ENCODE assay signal across 13 mouse cellular contexts in genomic region chr3:117751665-117752064, GRCm38 (mm10).
A peak's percentile ranks its signal among the peaks of the same experiment; 100 is the strongest.
DNase-seq lines count a peak whose midpoint lies in the region; ATAC-seq and TF ChIP-seq lines count a peak whose summit lies in the region.
"Had no signal": no experiment of that assay in that cellular context is flagged by ENCODE, and none has a peak within 500 bp of the region (broad histone marks: within the 10 kb centered on the region; RNA-seq: fewer than 3 reads in every experiment).

No protein-coding gene starts in this region.

- no peaks in the 10 kb centered on the region for H3K36me3 ChIP-seq in hindbrain, postnatal 0 days (ENCODE audit: insufficient read depth, low read length)
- H3K36me3 ChIP-seq in hindbrain, embryonic 13.5 days, result no peaks in the 10 kb centered on the region
- H3K36me3 ChIP-seq in lung, postnatal 0 days (ENCODE audit: insufficient read depth, low read length), result no peaks in the 10 kb centered on the region
- H3K36me3 ChIP-seq in forebrain, postnatal 0 days (ENCODE audit: insufficient read depth), result no peaks in the 10 kb centered on the region
- H3K36me3 ChIP-seq: liver, embryonic 15.5 days; neural tube, embryonic 12.5 days had no signal

- in situ Hi-C loops in Patski (cut with MboI; ENCODE audit: low pct_unique_long_range_greater_than_20kb), result no loop called here

- H3K27me3 ChIP-seq in hindbrain, postnatal 0 days (ENCODE audit: insufficient read depth, low read length), result no peaks in the 10 kb centered on the region
- no peaks in the 10 kb centered on the region for H3K27me3 ChIP-seq in hindbrain, embryonic 13.5 days
- H3K27me3 ChIP-seq in lung, postnatal 0 days (replicated peaks; ENCODE audit: insufficient read depth, low read length), result no peaks in the 10 kb centered on the region
- no peaks in the 10 kb centered on the region for H3K27me3 ChIP-seq in Patski
- H3K27me3 ChIP-seq in forebrain, postnatal 0 days (ENCODE audit: insufficient read depth, low read length), result no peaks in the 10 kb centered on the region
- H3K27me3 ChIP-seq: liver, embryonic 15.5 days; neural tube, embryonic 12.5 days had no signal

- no peak overlapping the region for H3K4me3 ChIP-seq in hindbrain, postnatal 0 days (ENCODE audit: low read length)
- H3K4me3 ChIP-seq in hindbrain, embryonic 13.5 days, result no peak overlapping the region
- H3K4me3 ChIP-seq in lung, postnatal 0 days (ENCODE audit: low read depth, low read length), result no peak overlapping the region
- no peak overlapping the region for H3K4me3 ChIP-seq in forebrain, postnatal 0 days (ENCODE audit: low read depth, low read length)
- H3K4me3 ChIP-seq: liver, embryonic 15.5 days; neural tube, embryonic 12.5 days had no signal

- CTCF ChIA-PET in Patski (lab: Charles Lee), result interaction anchor here (0.6 to 2.2 kb wide), 4 partner anchors 11 to 113 kb away, joined by 3 to 8 read pairs (median 4); no protein-coding TSS in a partner anchor

- POLR2A ChIA-PET in Patski (lab: Charles Lee), result no interaction called here

- WGBS in hindbrain, postnatal 0 days, result 58% methylated on average over 2 of the region's 2 CpGs
- WGBS in hindbrain, embryonic 13.5 days, result 44% methylated on average over 2 of the region's 2 CpGs
- WGBS in lung, postnatal 0 days, result 63% methylated on average over 2 of the region's 2 CpGs
- 50% methylated on average over 2 of the region's 2 CpGs for WGBS in forebrain, postnatal 0 days

- ATAC-seq in hindbrain, postnatal 0 days, result 0 out of 2 replicates have a peak, but pooled peaks have one; percentile 24
- ATAC-seq in hindbrain, embryonic 13.5 days (ENCODE audit: low FRiP score), result no peak
- ATAC-seq in lung, postnatal 0 days, result no peak
- ATAC-seq in Patski, result no peak
- ATAC-seq in forebrain, postnatal 0 days, result peak; percentile 18
- ATAC-seq in CD4-positive, CD25-positive, alpha-beta regulatory T cell, adult 4 months, result no peak

- H3K9me3 ChIP-seq in hindbrain, postnatal 0 days (ENCODE audit: low read length), result no peaks in the 10 kb centered on the region
- H3K9me3 ChIP-seq in hindbrain, embryonic 13.5 days, result no peaks in the 10 kb centered on the region
- H3K9me3 ChIP-seq in lung, postnatal 0 days (ENCODE audit: low read length), result no peaks in the 10 kb centered on the region
- no peaks in the 10 kb centered on the region for H3K9me3 ChIP-seq in forebrain, postnatal 0 days (ENCODE audit: low read length)
- H3K9me3 ChIP-seq: liver, embryonic 15.5 days; neural tube, embryonic 12.5 days had no signal

- TF ChIP-seq EP300 in lung, postnatal 0 days (IDR thresholded peaks at IDR 0.05), result no peak

- H3K27ac ChIP-seq in hindbrain, postnatal 0 days, result no peak overlapping the region
- H3K27ac ChIP-seq in hindbrain, embryonic 13.5 days, result no peak overlapping the region
- H3K27ac ChIP-seq in lung, postnatal 0 days (ENCODE audit: low read length), result no peak overlapping the region
- H3K27ac ChIP-seq in forebrain, postnatal 0 days (ENCODE audit: low read depth, low read length), result 0 out of 2 replicates have a peak overlapping the region, but pooled peaks have one; percentile 2
- H3K27ac ChIP-seq: liver, embryonic 15.5 days; neural tube, embryonic 12.5 days had no signal

- H3K4me1 ChIP-seq in hindbrain, postnatal 0 days (ENCODE audit: insufficient read depth, low read length), result no peaks in the 10 kb centered on the region
- no peaks in the 10 kb centered on the region for H3K4me1 ChIP-seq in hindbrain, embryonic 13.5 days (replicated peaks)
- no peaks in the 10 kb centered on the region for H3K4me1 ChIP-seq in lung, postnatal 0 days (ENCODE audit: insufficient read depth, low read depth, low read length)
- H3K4me1 ChIP-seq in forebrain, postnatal 0 days (ENCODE audit: insufficient read depth), result no peaks in the 10 kb centered on the region; the same call in 1 of the 2 replicates
- H3K4me1 ChIP-seq: liver, embryonic 15.5 days; neural tube, embryonic 12.5 days had no signal

- H3K4me2 ChIP-seq in hindbrain, postnatal 0 days (ENCODE audit: low read depth, low read length), result no peak overlapping the region
- no peak overlapping the region for H3K4me2 ChIP-seq in hindbrain, embryonic 13.5 days
- no peak overlapping the region for H3K4me2 ChIP-seq in lung, postnatal 0 days (replicated peaks; ENCODE audit: low read depth, low read length)
- H3K4me2 ChIP-seq in forebrain, postnatal 0 days (ENCODE audit: low read depth), result no peak overlapping the region
- H3K4me2 ChIP-seq: liver, embryonic 15.5 days; neural tube, embryonic 12.5 days had no signal

- no peak overlapping the region for H3K9ac ChIP-seq in hindbrain, postnatal 0 days (replicated peaks; ENCODE audit: low read length)
- H3K9ac ChIP-seq in hindbrain, embryonic 13.5 days, result no peak overlapping the region
- H3K9ac ChIP-seq in lung, postnatal 0 days (replicated peaks; ENCODE audit: low read depth), result no peak overlapping the region
- no peak overlapping the region for H3K9ac ChIP-seq in forebrain, postnatal 0 days
- H3K9ac ChIP-seq: liver, embryonic 15.5 days; neural tube, embryonic 12.5 days had no signal

- peak; percentile 51 for DNase-seq in hindbrain, postnatal 0 days (ENCODE audit: low spot score)
- DNase-seq in lung, postnatal 0 days (ENCODE audit: low spot score), result no peak
- no peak for DNase-seq in lung, postnatal 10 days
- no peak for DNase-seq in Patski (ENCODE audit: low read depth, low spot score)
- peak; percentile 36 for DNase-seq in forebrain, postnatal 0 days
- no peak for DNase-seq in layer of hippocampus, adult 8-10 months (ENCODE audit: low spot score in 2 of 2)
- DNase-seq: adrenal gland, postnatal 14 days; cerebellum, adult 11-12 months; kidney, adult 11 months had no signal

- TF ChIP-seq CTCF in hindbrain, postnatal 0 days (IDR thresholded peaks at IDR 0.05; ENCODE audit: low read depth), result peak; percentile 59
- TF ChIP-seq CTCF in lung, postnatal 0 days (IDR thresholded peaks at IDR 0.05), result peak; percentile 46
- peak; percentile 68 for TF ChIP-seq CTCF in Patski (IDR thresholded peaks at IDR 0.05)
- peak; percentile 51 for TF ChIP-seq CTCF in forebrain, postnatal 0 days (IDR thresholded peaks at IDR 0.05; ENCODE audit: low read depth)

Comparison
In these comparisons a context has a peak if more than half of its experiments do, and no peak if none do; other contexts are left out.
1. ATAC-seq: peak in hindbrain, postnatal 0 days (single experiment) and forebrain, postnatal 0 days (single experiment); none in hindbrain, embryonic 13.5 days (single experiment), lung, postnatal 0 days (single experiment), Patski (single experiment) and CD4-positive, CD25-positive, alpha-beta regulatory T cell, adult 4 months (single experiment).
2. DNase-seq: peak in hindbrain, postnatal 0 days (single experiment) and forebrain, postnatal 0 days (single experiment); none in lung, postnatal 0 days (single experiment), lung, postnatal 10 days (single experiment), Patski (single experiment) and layer of hippocampus, adult 8-10 months (0 of 2).
3. Peak in every context shown above with its lines, with median percentiles within 50 percentile points of each other: CTCF ChIP-seq.